Mouse (Mus musculus) kidney, postnatal 14 days (tissue): ENCODE data around the gene Sh3bp4.

Experiments used
- DNase-seq: peaks from one replicate; pipeline ENCODE4 v3.0.0; 2022; ENCODE audit warnings: mixed read lengths

Sh3bp4 gene

GRCm38 (mm10) chr1:89189204-89189603, 119.0 kb downstream of the Sh3bp4 start:
- DNase-seq: no peak

- DNase-seq: peak; percentile 30
These were observed 120.4 kb downstream of the Sh3bp4 start for GRCm38 (mm10) chr1:89190621-89191020.

GRCm38 (mm10) chr1:89191127-89191740, 121.0 kb downstream of the Sh3bp4 start:
- DNase-seq: peak; percentile 90

GRCm38 (mm10) chr1:89192536-89193220, 122.5 kb downstream of the Sh3bp4 start:
- DNase-seq: peak; percentile 37

GRCm38 (mm10) chr1:89193576-89193975, 123.4 kb downstream of the Sh3bp4 start:
- DNase-seq: no peak

GRCm38 (mm10) chr1:89195827-89196712, 125.9 kb downstream of the Sh3bp4 start:
- DNase-seq: peak; percentile 88
